Mouse (Mus musculus): ENCODE measurements around the gene Blm. TPM values are rescaled to one million over a fixed set of nuclear protein-coding genes. Genes with fewer than 3 reads are reported as not detected.

The Blm gene
- total and polyA plus RNA-seq, 2 experiments from 2014 or later, result 4.5 to 6.4 TPM

DNA sequence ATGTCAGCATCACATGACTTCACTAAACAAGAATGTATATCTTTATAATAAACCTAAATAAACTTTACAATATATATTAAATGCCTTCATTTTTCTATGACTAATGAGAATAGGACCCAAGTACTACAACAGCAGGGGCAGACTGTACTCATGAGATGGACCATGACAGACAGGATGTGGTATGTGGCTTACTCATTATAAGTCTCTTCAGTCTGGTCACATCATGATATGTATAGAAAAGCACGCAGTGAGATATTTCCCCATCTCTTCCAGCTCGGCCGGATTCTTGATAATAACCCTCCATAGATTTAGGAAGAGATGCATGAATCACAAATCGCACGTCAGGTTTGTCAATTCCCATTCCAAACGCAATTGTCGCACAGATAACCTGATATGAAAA lies 61.1 kb downstream of the Blm start:
- H3K27me3 ChIP-seq (ENCODE audit: control insufficient read depth, insufficient read depth, low read length), result no peaks in the 10 kb centered on the region
- DNase-seq (ENCODE audit: low spot score) (no peak), ATAC-seq (ENCODE audit: insufficient read depth, low read depth) (no peak)
- no peak overlapping the region for H3K4me2 ChIP-seq (ENCODE audit: low read depth, low read length)
- H3K9me3 ChIP-seq (replicated peaks; ENCODE audit: control insufficient read depth, low read length), result no peaks in the 10 kb centered on the region
- H3K4me1 ChIP-seq (ENCODE audit: control insufficient read depth, insufficient read depth), result peaks cover 2% of the 10 kb centered on the region; the same call in 1 of the 2 replicates
- H3K4me3 ChIP-seq (ENCODE audit: low read depth, low read length), result no peak overlapping the region
- H3K27ac ChIP-seq (ENCODE audit: low read depth), result no peak overlapping the region
- no peak for TF ChIP-seq EP300 (IDR thresholded peaks at IDR 0.05; ENCODE audit: low read depth)
- no peak for TF ChIP-seq CTCF (IDR thresholded peaks at IDR 0.05; ENCODE audit: low read depth)
- H3K9ac ChIP-seq (replicated peaks; ENCODE audit: low read depth, low read length), result no peak overlapping the region
- no peaks in the 10 kb centered on the region; the same call in 1 of the 2 replicates for H3K36me3 ChIP-seq (replicated peaks; ENCODE audit: control insufficient read depth, insufficient read depth, low read length)
- 90% methylated on average over 7 of the region's 7 CpGs for WGBS

- Histone ChIP-seq H3K4me2 (ENCODE audit: low read depth, low read length) (no peak overlapping the region), H3K9ac (replicated peaks; ENCODE audit: low read depth, low read length) (no peak overlapping the region), H3K4me1 (ENCODE audit: control insufficient read depth, insufficient read depth) (peaks cover 11% of the 10 kb centered on the region; the same call in 1 of the 2 replicates), H3K27ac (ENCODE audit: low read depth) (peak overlapping the region; percentile 79), H3K27me3 (ENCODE audit: control insufficient read depth, insufficient read depth, low read length) (no peaks in the 10 kb centered on the region), H3K4me3 (ENCODE audit: low read depth, low read length) (no peak overlapping the region), H3K36me3 (replicated peaks; ENCODE audit: control insufficient read depth, insufficient read depth, low read length) (no peaks in the 10 kb centered on the region; the same call in 1 of the 2 replicates), H3K9me3 (replicated peaks; ENCODE audit: control insufficient read depth, low read length) (no peaks in the 10 kb centered on the region)
- TF ChIP-seq EP300 (IDR thresholded peaks at IDR 0.05; ENCODE audit: low read depth), result no peak
- TF ChIP-seq CTCF (IDR thresholded peaks at IDR 0.05; ENCODE audit: low read depth), result no peak
- 22% methylated on average over 2 of the region's 2 CpGs for WGBS
- peak; percentile 83 for DNase-seq (ENCODE audit: low spot score)
- peak; percentile 85 for ATAC-seq (ENCODE audit: insufficient read depth, low read depth)
These were observed 66.1 kb downstream of the Blm start for GRCm38 (mm10) chr7:80468851-80469250.

DNA sequence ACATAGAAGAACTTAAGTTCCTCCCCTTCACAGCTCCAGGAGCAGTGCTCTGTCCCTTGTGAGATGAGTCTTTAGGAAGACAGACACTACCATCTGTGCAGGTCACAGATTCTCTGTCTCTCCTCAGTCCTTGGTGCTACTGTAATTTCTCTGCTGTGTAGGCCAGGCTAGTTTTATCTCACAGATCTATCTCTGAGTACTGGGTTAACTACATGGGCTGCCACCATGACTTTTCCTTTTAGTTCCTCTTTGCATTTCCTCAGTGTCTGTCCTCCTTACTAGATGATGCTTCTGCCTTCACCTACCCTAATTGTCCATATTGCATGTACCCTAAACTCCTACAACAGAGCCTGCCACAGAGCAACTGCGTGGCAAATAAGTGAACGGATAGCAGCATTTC lies 67.6 kb downstream of the Blm start:
- no peak for TF ChIP-seq CTCF (IDR thresholded peaks at IDR 0.05; ENCODE audit: low read depth)
- TF ChIP-seq EP300 (IDR thresholded peaks at IDR 0.05; ENCODE audit: low read depth), result no peak
- Histone ChIP-seq H3K4me2 (ENCODE audit: low read depth, low read length) (no peak overlapping the region), H3K4me1 (ENCODE audit: control insufficient read depth, insufficient read depth) (peaks cover 11% of the 10 kb centered on the region; the same call in 1 of the 2 replicates), H3K36me3 (replicated peaks; ENCODE audit: control insufficient read depth, insufficient read depth, low read length) (no peaks in the 10 kb centered on the region; the same call in 1 of the 2 replicates), H3K4me3 (ENCODE audit: low read depth, low read length) (no peak overlapping the region), H3K27me3 (ENCODE audit: control insufficient read depth, insufficient read depth, low read length) (no peaks in the 10 kb centered on the region), H3K9me3 (replicated peaks; ENCODE audit: control insufficient read depth, low read length) (no peaks in the 10 kb centered on the region), H3K9ac (replicated peaks; ENCODE audit: low read depth, low read length) (no peak overlapping the region), H3K27ac (ENCODE audit: low read depth) (no peak overlapping the region)
- ATAC-seq (ENCODE audit: insufficient read depth, low read depth) (no peak), DNase-seq (ENCODE audit: low spot score) (no peak)
- WGBS, result 91% methylated on average over 2 of the region's 2 CpGs

DNA sequence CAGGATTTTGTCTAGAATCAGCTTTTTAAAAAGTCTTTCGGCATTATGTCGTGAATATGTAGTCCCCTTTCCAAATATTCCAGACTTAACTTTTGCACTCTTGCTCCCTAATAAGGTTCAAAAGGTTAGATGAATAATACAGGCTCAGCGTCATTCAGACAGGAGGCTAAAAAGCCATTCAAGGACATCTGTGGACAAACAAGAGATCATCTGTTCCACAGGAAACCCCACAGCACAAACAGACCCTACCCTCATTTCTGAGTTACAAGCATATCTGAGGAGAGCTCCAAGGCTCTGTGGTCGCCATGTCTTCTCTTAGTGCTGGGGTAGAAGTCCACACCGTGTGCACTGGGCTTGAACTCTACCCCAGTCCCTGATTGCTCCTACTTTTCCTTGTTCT lies 70.1 kb downstream of the Blm start:
- Histone ChIP-seq H3K36me3 (replicated peaks; ENCODE audit: control insufficient read depth, insufficient read depth, low read length) (no peaks in the 10 kb centered on the region; the same call in 1 of the 2 replicates), H3K4me3 (ENCODE audit: low read depth, low read length) (no peak overlapping the region), H3K27ac (ENCODE audit: low read depth) (no peak overlapping the region), H3K9ac (replicated peaks; ENCODE audit: low read depth, low read length) (no peak overlapping the region), H3K4me2 (ENCODE audit: low read depth, low read length) (no peak overlapping the region), H3K27me3 (ENCODE audit: control insufficient read depth, insufficient read depth, low read length) (no peaks in the 10 kb centered on the region), H3K4me1 (ENCODE audit: control insufficient read depth, insufficient read depth) (peaks cover 16% of the 10 kb centered on the region), H3K9me3 (replicated peaks; ENCODE audit: control insufficient read depth, low read length) (no peaks in the 10 kb centered on the region)
- TF ChIP-seq CTCF (IDR thresholded peaks at IDR 0.05; ENCODE audit: low read depth), result no peak
- TF ChIP-seq EP300 (IDR thresholded peaks at IDR 0.05; ENCODE audit: low read depth), result no peak
- ATAC-seq (ENCODE audit: insufficient read depth, low read depth) (no peak), DNase-seq (ENCODE audit: low spot score) (no peak)
- WGBS, result 88% methylated on average over 5 of the region's 5 CpGs

- H3K4me3 ChIP-seq (ENCODE audit: low read depth, low read length), result no peak overlapping the region
- no peaks in the 10 kb centered on the region; the same call in 1 of the 2 replicates for H3K36me3 ChIP-seq (replicated peaks; ENCODE audit: control insufficient read depth, insufficient read depth, low read length)
- H3K27me3 ChIP-seq (ENCODE audit: control insufficient read depth, insufficient read depth, low read length), result no peaks in the 10 kb centered on the region
- TF ChIP-seq EP300 (IDR thresholded peaks at IDR 0.05; ENCODE audit: low read depth) (no peak), CTCF (IDR thresholded peaks at IDR 0.05; ENCODE audit: low read depth) (no peak)
- no peak overlapping the region for H3K27ac ChIP-seq (ENCODE audit: low read depth)
- no peak for ATAC-seq (ENCODE audit: insufficient read depth, low read depth)
- no peak overlapping the region for H3K9ac ChIP-seq (replicated peaks; ENCODE audit: low read depth, low read length)
- no peaks in the 10 kb centered on the region for H3K9me3 ChIP-seq (replicated peaks; ENCODE audit: control insufficient read depth, low read length)
- H3K4me2 ChIP-seq (ENCODE audit: low read depth, low read length), result no peak overlapping the region
- no peak for DNase-seq (ENCODE audit: low spot score)
- 66% methylated on average over 7 of the region's 7 CpGs for WGBS
- H3K4me1 ChIP-seq (ENCODE audit: control insufficient read depth, insufficient read depth), result peaks cover 17% of the 10 kb centered on the region
These were observed 73.0 kb downstream of the Blm start for GRCm38 (mm10) chr7:80461891-80462290.

DNA sequence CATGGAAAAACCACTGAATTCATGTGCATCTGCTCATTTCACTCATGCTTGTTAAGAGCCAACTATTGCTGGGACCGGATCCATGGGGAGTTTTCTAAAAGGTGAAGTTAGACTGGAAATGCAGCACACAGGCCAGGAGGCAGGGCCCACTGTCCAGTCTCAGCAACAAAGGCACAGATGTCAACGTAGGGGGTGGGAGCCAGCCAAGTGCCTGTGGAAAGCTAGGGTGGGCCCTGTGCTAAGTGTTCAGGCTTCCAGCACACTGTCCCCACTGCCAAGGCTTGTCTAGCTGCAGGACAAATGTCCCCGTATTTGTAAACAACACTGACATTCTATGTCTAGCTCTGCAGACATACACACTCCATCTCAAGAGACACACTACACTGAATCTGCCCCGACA lies 74.0 kb downstream of the Blm start:
- no peak for TF ChIP-seq CTCF (IDR thresholded peaks at IDR 0.05; ENCODE audit: low read depth)
- TF ChIP-seq EP300 (IDR thresholded peaks at IDR 0.05; ENCODE audit: low read depth), result no peak
- no peak overlapping the region for H3K27ac ChIP-seq (ENCODE audit: low read depth)
- H3K36me3 ChIP-seq (replicated peaks; ENCODE audit: control insufficient read depth, insufficient read depth, low read length), result no peaks in the 10 kb centered on the region; the same call in 1 of the 2 replicates
- ATAC-seq (ENCODE audit: insufficient read depth, low read depth), result no peak
- DNase-seq (ENCODE audit: low spot score), result no peak
- H3K27me3 ChIP-seq (ENCODE audit: control insufficient read depth, insufficient read depth, low read length), result no peaks in the 10 kb centered on the region
- H3K4me3 ChIP-seq (ENCODE audit: low read depth, low read length), result no peak overlapping the region
- WGBS, result 77% methylated on average over 4 of the region's 4 CpGs
- no peaks in the 10 kb centered on the region for H3K9me3 ChIP-seq (replicated peaks; ENCODE audit: control insufficient read depth, low read length)
- peaks cover 21% of the 10 kb centered on the region for H3K4me1 ChIP-seq (ENCODE audit: control insufficient read depth, insufficient read depth)
- no peak overlapping the region for H3K4me2 ChIP-seq (ENCODE audit: low read depth, low read length)
- H3K9ac ChIP-seq (replicated peaks; ENCODE audit: low read depth, low read length), result no peak overlapping the region

Measured in heart, postnatal 0 days (tissue).